Mouse (Mus musculus) kidney, postnatal 0 days (tissue): Measurements from ENCODE around the gene Adat1. TPM values are rescaled to one million over a fixed set of nuclear protein-coding genes. Genes with fewer than 3 reads are reported as not detected.

Experiments
- ATAC-seq: fragments of 200-750 bp; cut with Nextera tagmentation; replicated peaks from 2 replicates; pipeline ENCODE4 v1.8.0; 2017; ENCODE audit warnings: low read depth, moderate number of reproducible peaks, moderate TSS enrichment, moderate library complexity; ENCODE audit not compliant: low FRiP score
- DNase-seq: peaks from one replicate; pipeline ENCODE4 v3.0.0-alpha.2; 2016; ENCODE audit warnings: low spot score
- H3K27ac ChIP-seq: fragments of 300-500 bp; sonication (generic); 2 replicates; pipeline ENCODE4 v1.5.1; 2014; ENCODE audit warnings: mild to moderate bottlenecking
- H3K27me3 ChIP-seq: fragments of 300-500 bp; sonication (generic); 2 replicates; pipeline ENCODE4 v1.6.1; 2014; ENCODE audit warnings: low read length, mixed read lengths; ENCODE audit not compliant: insufficient read depth
- H3K36me3 ChIP-seq: fragments of 300-500 bp; sonication (generic); 2 replicates; pipeline ENCODE4 v1.6.1; 2014; ENCODE audit warnings: low read length, mixed read lengths; ENCODE audit not compliant: insufficient read depth
- H3K4me1 ChIP-seq: fragments of 300-500 bp; sonication (generic); replicated peaks from 2 replicates; pipeline ENCODE4 v1.6.1; 2014; ENCODE audit warnings: antibody characterized with exemption, low read length, mixed read lengths; ENCODE audit not compliant: insufficient read depth
- H3K4me2 ChIP-seq: fragments of 300-500 bp; sonication (generic); 2 replicates; pipeline ENCODE4 v1.6.1; 2014; ENCODE audit warnings: mild to moderate bottlenecking, low read length, moderate library complexity, mixed read lengths
- H3K4me3 ChIP-seq: fragments of 300-500 bp; sonication (generic); replicated peaks from 2 replicates; pipeline ENCODE4 v1.5.1; 2014; ENCODE audit warnings: low read depth, low read length
- H3K9ac ChIP-seq: fragments of 300-500 bp; sonication (generic); 2 replicates; pipeline ENCODE4 v1.6.1; 2014; ENCODE audit warnings: low read depth, low read length
- H3K9me3 ChIP-seq: fragments of 300-500 bp; sonication (generic); replicated peaks from 2 replicates; pipeline ENCODE4 v1.6.1; 2016; ENCODE audit warnings: low read length, inconsistent platforms, mixed read lengths
- CTCF ChIP-seq: IDR thresholded peaks from 2 replicates; pipeline ENCODE4 v1.5.1; 2016; ENCODE audit warnings: antibody characterized with exemption, low read depth, mild to moderate bottlenecking, moderate library complexity
- WGBS: fragments of 180-500 bp; shearing (Covaris S2); extraction: QIAGEN DNeasy Blood & Tissue Kit; methylation state at CpG from one replicate; pipeline ENCODE4 v1.1.7; 2014; 5-methylcytosine and 5-hydroxymethylcytosine counted together
- polyA plus RNA-seq: library from polyadenylated mRNA; unstranded; fragments of >200 nt; fragmentation: Nextera tagmentation; extraction: Ambion mirVana; gene quantifications from 2 replicates; pipeline ENCODE4 v1.2.1, GENCODE M21; 2015

Gene Adat1
- polyA plus RNA-seq, 1 experiment from 2014 or later, result 5.3 TPM

DNA sequence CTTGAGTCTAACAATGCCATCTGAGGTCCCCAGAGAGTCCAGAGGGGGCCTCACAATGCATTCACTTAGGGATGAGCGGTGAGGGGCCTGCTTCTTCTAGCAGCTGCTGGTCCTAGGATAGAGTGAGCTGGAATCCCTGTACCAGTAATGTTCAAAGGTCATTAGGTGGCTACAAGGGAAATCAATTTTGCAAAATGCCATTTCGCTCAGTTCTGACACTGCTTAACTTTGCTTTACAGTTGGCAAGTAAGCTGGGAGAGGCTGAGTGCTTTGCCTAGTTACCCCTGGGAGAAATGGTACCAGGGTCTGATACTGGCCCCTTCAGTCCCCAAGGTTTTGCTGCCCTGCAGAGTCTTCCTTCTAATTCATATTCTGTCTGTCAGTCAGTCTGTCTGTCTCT is 16.4 kb downstream of the Adat1 start:
- Histone ChIP-seq H3K27ac (no peak overlapping the region), H3K27me3 (no peaks in the 10 kb centered on the region), H3K4me2 (no peak overlapping the region), H3K4me3 (no peak overlapping the region), H3K9ac (no peak overlapping the region), H3K9me3 (no peaks in the 10 kb centered on the region), H3K36me3 (peaks cover 3% of the 10 kb centered on the region; the same call in 1 of the 2 replicates), H3K4me1 (no peaks in the 10 kb centered on the region)
- DNase-seq (no peak), ATAC-seq (no peak)
- no peak for TF ChIP-seq CTCF
- 92% methylated on average over 2 of the region's 2 CpGs for WGBS

DNA sequence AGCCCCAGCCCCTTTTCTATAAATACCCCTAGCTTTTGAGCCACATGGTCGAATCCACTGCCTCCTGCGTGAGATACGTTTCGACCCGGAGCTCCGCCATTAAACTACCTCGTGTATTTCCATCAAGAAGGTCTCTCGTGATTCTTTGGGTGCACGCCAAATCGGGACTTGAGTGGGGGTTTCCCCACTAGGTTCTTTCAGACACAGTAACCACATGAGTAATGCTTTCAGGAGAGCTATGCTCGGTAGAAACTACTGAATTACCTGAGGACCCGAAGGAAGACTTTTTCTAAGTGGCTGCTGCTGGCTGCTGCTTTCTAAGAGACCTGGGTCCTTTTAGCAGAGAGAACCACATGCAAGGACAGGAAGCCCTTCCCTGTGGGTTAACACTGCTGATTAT is 18.0 kb downstream of the Adat1 start:
- DNase-seq (no peak), ATAC-seq (no peak)
- Histone ChIP-seq H3K27ac (no peak overlapping the region), H3K36me3 (peaks cover 3% of the 10 kb centered on the region; the same call in 1 of the 2 replicates), H3K9me3 (no peaks in the 10 kb centered on the region), H3K9ac (no peak overlapping the region), H3K27me3 (no peaks in the 10 kb centered on the region), H3K4me1 (no peaks in the 10 kb centered on the region), H3K4me2 (no peak overlapping the region), H3K4me3 (no peak overlapping the region)
- TF ChIP-seq CTCF, result no peak
- WGBS, result 97% methylated on average over 12 of the region's 12 CpGs

DNA sequence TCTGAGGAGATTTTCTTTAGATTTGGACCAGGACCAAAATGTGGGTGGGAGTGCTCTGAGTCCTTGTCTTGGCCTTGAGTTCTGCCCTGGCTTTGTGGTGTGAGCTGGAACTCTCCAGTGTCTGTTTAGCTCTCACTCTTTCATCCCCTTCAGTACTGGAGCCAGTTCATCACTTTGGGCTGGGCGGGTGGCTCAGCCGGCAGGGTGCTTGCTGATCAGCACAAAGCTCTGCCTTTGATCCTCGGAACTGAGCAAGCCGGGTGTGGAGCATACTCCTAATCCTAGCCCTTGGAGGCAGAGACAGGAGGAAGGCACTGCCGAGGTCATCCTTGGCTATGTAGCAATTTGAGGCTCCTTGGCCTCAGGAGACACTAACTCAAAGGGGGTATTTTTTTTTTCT is 23.1 kb downstream of the Adat1 start:
- H3K36me3 ChIP-seq, result peaks cover 3% of the 10 kb centered on the region; the same call in 1 of the 2 replicates
- no peak overlapping the region for H3K4me2 ChIP-seq
- H3K9me3 ChIP-seq, result no peaks in the 10 kb centered on the region
- no peak overlapping the region for H3K9ac ChIP-seq
- H3K27me3 ChIP-seq, result no peaks in the 10 kb centered on the region
- TF ChIP-seq CTCF, result no peak
- no peak overlapping the region for H3K27ac ChIP-seq
- no peak for DNase-seq
- H3K4me3 ChIP-seq, result no peak overlapping the region
- no peaks in the 10 kb centered on the region for H3K4me1 ChIP-seq
- 47% methylated on average over 5 of the region's 5 CpGs for WGBS
- ATAC-seq, result no peak

DNA sequence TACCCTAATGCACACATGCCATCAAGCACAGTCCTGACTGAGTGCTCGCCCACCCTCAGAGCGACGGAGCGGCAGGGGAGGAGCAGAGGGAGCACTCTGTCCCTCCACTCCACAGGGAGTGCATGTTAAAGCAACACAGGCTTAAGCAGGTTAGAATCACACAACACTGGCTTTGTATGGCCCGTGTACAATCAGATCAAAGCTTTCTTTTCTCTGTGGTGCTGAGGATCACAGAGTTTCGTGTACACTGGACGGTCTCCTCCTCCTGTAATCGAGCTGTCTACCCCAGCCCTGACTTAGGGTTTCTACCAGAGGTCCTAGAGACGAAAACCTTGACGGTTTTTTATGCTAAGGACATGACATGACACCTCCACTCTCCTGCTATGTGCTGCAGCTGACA is 23.6 kb downstream of the Adat1 start:
- WGBS, result 85% methylated on average over 10 of the region's 10 CpGs
- no peaks in the 10 kb centered on the region for H3K4me1 ChIP-seq
- H3K9me3 ChIP-seq, result no peaks in the 10 kb centered on the region
- no peak for TF ChIP-seq CTCF
- H3K36me3 ChIP-seq, result 0 out of 2 replicates have a peak, but pooled peaks cover 3% of the 10 kb centered on the region
- no peak overlapping the region for H3K4me2 ChIP-seq
- H3K27ac ChIP-seq, result no peak overlapping the region
- DNase-seq, result no peak
- no peaks in the 10 kb centered on the region for H3K27me3 ChIP-seq
- H3K9ac ChIP-seq, result no peak overlapping the region
- no peak for ATAC-seq
- H3K4me3 ChIP-seq, result no peak overlapping the region

DNA sequence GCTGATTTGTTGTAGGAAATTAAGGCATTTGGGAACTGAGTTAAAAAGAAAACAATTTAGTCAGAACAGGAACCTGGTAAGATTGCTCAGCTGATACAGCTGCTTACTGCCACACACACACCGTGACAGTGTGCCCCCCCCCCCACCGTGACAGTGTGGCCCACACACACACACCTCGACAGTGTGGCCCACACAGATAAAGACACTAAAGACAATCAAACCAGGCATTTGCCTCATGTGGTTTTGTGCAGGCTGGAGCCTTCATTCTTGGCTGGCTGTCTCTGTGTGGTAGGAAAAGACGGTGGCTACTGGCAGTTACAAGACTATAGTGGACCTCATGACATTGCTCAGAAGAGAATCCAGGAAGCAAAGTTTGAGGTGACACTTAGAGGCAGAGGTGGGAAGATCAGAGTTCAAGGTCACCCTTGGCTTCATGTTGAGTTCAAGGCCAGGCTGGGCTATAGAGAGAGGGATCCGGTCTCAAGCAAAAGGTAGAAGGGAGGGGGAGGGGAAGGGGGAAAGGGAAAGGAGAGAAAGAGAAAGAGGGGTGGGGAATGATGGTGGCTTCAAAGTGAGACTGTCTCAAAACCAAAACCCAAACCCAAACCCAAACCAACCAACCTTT is 24.7 kb downstream of the Adat1 start:
- 0 out of 2 replicates have a peak, but pooled peaks cover under 1% of the 10 kb centered on the region for H3K36me3 ChIP-seq

DNA sequence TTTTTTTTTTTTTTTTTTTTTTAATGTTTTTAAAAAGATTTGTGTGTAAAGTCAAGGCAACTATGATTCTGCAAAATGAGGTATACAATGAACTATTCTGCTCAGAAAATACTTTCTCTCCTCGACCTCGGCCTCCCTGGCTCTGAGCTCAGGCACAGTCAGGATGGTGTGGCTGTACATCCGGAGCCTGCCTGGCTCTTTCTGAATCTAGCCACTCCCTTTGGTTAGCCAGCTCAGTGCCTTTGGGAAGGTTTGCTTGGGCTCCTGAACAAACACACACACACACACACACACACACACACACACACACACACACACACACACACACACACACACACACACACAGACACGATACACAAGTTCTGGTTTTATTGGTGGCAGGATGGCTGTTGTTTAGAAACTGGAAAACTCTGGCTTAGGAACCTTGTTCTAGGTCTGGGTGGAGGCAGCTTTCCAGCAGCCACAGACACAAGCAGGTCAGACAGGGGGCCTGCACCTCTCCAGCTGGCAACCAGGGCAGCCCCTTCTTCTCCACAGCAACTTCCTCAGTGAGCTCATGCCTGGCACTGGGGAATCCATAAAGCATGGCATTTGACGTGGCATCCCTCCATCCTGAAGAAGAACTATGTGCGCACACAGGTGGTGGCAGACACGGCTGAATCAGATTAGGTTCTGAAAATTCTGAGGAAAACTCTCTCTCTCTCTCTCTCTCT is 27.1 kb downstream of the Adat1 start:
- DNase-seq, result no peak
- no peak for TF ChIP-seq CTCF
- no peaks in the 10 kb centered on the region for H3K27me3 ChIP-seq
- 72% methylated on average over 7 of the region's 7 CpGs for WGBS
- no peak for ATAC-seq
- no peaks in the 10 kb centered on the region for H3K36me3 ChIP-seq
- H3K9me3 ChIP-seq, result no peaks in the 10 kb centered on the region
- no peak overlapping the region for H3K4me2 ChIP-seq
- H3K4me3 ChIP-seq, result no peak overlapping the region
- H3K4me1 ChIP-seq, result no peaks in the 10 kb centered on the region
- no peak overlapping the region for H3K27ac ChIP-seq
- no peak overlapping the region for H3K9ac ChIP-seq

More for the DNA sequence above, 24.7 kb downstream of the Adat1 start:
- TF ChIP-seq CTCF, result no peak
- no peak overlapping the region for H3K4me2 ChIP-seq
- H3K9me3 ChIP-seq, result no peaks in the 10 kb centered on the region
- ATAC-seq (no peak), DNase-seq (no peak)
- H3K4me1 ChIP-seq, result no peaks in the 10 kb centered on the region
- no peak overlapping the region for H3K4me3 ChIP-seq
- H3K9ac ChIP-seq, result no peak overlapping the region
- H3K27ac ChIP-seq, result no peak overlapping the region
- no peaks in the 10 kb centered on the region for H3K27me3 ChIP-seq
- 86% methylated on average over 5 of the region's 5 CpGs for WGBS
